Comparison of ENCODE assay signal across 15 mouse cellular contexts in the genomic region with DNA sequence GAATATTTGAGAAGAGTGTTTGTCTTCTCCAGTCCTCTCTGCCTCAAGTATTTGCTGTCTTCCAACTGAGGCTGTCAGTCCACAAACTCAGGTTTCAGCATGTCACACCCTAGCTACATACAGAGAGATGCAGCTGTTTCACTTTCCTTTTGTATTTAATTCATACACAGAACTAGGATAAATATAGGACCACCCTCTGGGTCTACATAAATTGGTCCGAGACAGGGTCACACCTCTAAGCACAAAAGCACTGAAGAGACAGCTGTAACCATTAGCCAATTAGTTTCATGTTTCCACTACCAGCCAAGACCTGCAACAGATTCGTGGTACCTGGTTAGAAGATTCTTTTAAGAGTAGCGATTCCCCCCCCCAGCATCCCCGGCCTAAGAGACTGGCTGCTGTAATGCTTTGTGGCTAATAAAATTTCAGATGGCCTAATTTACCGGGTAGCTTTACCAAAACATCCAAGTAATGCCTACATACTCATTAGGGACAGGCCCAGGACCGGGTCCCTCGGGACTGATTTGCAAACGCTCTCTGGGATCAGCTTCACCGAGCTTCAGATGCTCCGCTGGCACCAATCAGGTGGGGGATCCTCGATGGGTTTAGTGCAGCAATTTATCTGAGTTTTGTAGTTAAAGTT.
DNase-seq lines count a peak whose midpoint lies in the region; ATAC-seq lines count a peak whose summit lies in the region.
"Had no signal": no experiment of that assay in that cellular context is flagged by ENCODE, and none has a peak within 500 bp of the region (broad histone marks: within the 10 kb centered on the region; RNA-seq: fewer than 3 reads in every experiment).

No protein-coding gene starts in this region.

- DNase-seq in embryo, embryonic 11 days = peak; percentile 44
- DNase-seq in embryo, embryonic 10 days (ENCODE audit: low spot score) = no peak
- no peak for DNase-seq in midbrain, embryonic 11.5 days (ENCODE audit: low spot score, missing footprints)
- peak; percentile 57 for DNase-seq in retina, embryonic 14.5 days (ENCODE audit: low spot score)
- no peak for DNase-seq in c-Kit-positive CD71-positive TER-119-positive erythroid progenitor cells, embryonic 14.5 days (ENCODE audit: low spot score)
- DNase-seq in thymus, postnatal 25 days = no peak
- DNase-seq: cerebellum, adult 9-11 months; gastrocnemius, postnatal 14 days; kidney, adult 18-20 months; lung, postnatal 4 days; right cerebral cortex, postnatal 14 days; thymus, postnatal 36 days had no signal

- H3K9ac ChIP-seq in midbrain, embryonic 11.5 days (ENCODE audit: low read length) = no peak overlapping the region
- H3K9ac ChIP-seq in midbrain, embryonic 15.5 days = no peak overlapping the region
- no peak overlapping the region for H3K9ac ChIP-seq in limb, embryonic 12.5 days (replicated peaks)
- H3K9ac ChIP-seq: liver, embryonic 15.5 days had no signal

- no peaks in the 10 kb centered on the region for H3K27me3 ChIP-seq in midbrain, embryonic 11.5 days (ENCODE audit: control insufficient read depth, insufficient read depth, low read length)
- no peaks in the 10 kb centered on the region for H3K27me3 ChIP-seq in midbrain, embryonic 15.5 days (replicated peaks)
- peaks cover 10% of the 10 kb centered on the region; the same call in 1 of the 2 replicates for H3K27me3 ChIP-seq in limb, embryonic 12.5 days
- H3K27me3 ChIP-seq: liver, embryonic 15.5 days had no signal

- ATAC-seq in midbrain, embryonic 11.5 days (ENCODE audit: low FRiP score) = 0 out of 2 replicates have a peak, but pooled peaks have one; percentile 30
- no peak for ATAC-seq in midbrain, embryonic 15.5 days (replicated peaks)
- peak; percentile 79 for ATAC-seq in limb, embryonic 12.5 days (ENCODE audit: insufficient number of reproducible peaks, insufficient read depth, low FRiP score, low TSS enrichment, low read depth)

- H3K4me1 ChIP-seq in midbrain, embryonic 11.5 days (ENCODE audit: control insufficient read depth, insufficient read depth, low read length) = peaks cover 19% of the 10 kb centered on the region
- H3K4me1 ChIP-seq in midbrain, embryonic 15.5 days = peaks cover 22% of the 10 kb centered on the region
- peaks cover 36% of the 10 kb centered on the region for H3K4me1 ChIP-seq in limb, embryonic 12.5 days (replicated peaks)
- H3K4me1 ChIP-seq: liver, embryonic 15.5 days had no signal

- H3K4me2 ChIP-seq in midbrain, embryonic 11.5 days = no peak overlapping the region
- H3K4me2 ChIP-seq in midbrain, embryonic 15.5 days = no peak overlapping the region
- peak overlapping the region; percentile 48 for H3K4me2 ChIP-seq in limb, embryonic 12.5 days
- H3K4me2 ChIP-seq: liver, embryonic 15.5 days had no signal

- no peaks in the 10 kb centered on the region for H3K36me3 ChIP-seq in midbrain, embryonic 11.5 days (ENCODE audit: control insufficient read depth, insufficient read depth, low read length)
- H3K36me3 ChIP-seq in midbrain, embryonic 15.5 days (replicated peaks) = no peaks in the 10 kb centered on the region
- no peaks in the 10 kb centered on the region for H3K36me3 ChIP-seq in limb, embryonic 12.5 days
- H3K36me3 ChIP-seq: liver, embryonic 15.5 days had no signal

- no peak overlapping the region for H3K27ac ChIP-seq in midbrain, embryonic 11.5 days (ENCODE audit: low read depth, low read length)
- no peak overlapping the region for H3K27ac ChIP-seq in midbrain, embryonic 15.5 days
- H3K27ac ChIP-seq in limb, embryonic 12.5 days = peak overlapping the region; percentile 24; the same call in 1 of the 2 replicates
- H3K27ac ChIP-seq: liver, embryonic 15.5 days had no signal

- H3K9me3 ChIP-seq in midbrain, embryonic 11.5 days (ENCODE audit: control insufficient read depth, low read length) = no peaks in the 10 kb centered on the region
- no peaks in the 10 kb centered on the region for H3K9me3 ChIP-seq in midbrain, embryonic 15.5 days
- no peaks in the 10 kb centered on the region for H3K9me3 ChIP-seq in limb, embryonic 12.5 days
- H3K9me3 ChIP-seq: liver, embryonic 15.5 days had no signal

- 71% methylated on average over 11 of the region's 11 CpGs for WGBS in midbrain, embryonic 11.5 days
- WGBS in midbrain, embryonic 15.5 days = 52% methylated on average over 11 of the region's 11 CpGs
- 6% methylated on average over 11 of the region's 11 CpGs for WGBS in limb, embryonic 12.5 days

- H3K4me3 ChIP-seq in midbrain, embryonic 11.5 days (ENCODE audit: low read depth, low read length) = no peak overlapping the region
- no peak overlapping the region for H3K4me3 ChIP-seq in midbrain, embryonic 15.5 days
- peak overlapping the region; percentile 12; the same call in 1 of the 2 replicates for H3K4me3 ChIP-seq in limb, embryonic 12.5 days (replicated peaks)
- H3K4me3 ChIP-seq: liver, embryonic 15.5 days had no signal

Comparison
In these comparisons a context has a peak if more than half of its experiments do, and no peak if none do; other contexts are left out.
1. DNase-seq: peak in embryo, embryonic 11 days (single experiment) and retina, embryonic 14.5 days (single experiment); none in embryo, embryonic 10 days (single experiment), midbrain, embryonic 11.5 days (single experiment), c-Kit-positive CD71-positive TER-119-positive erythroid progenitor cells, embryonic 14.5 days (single experiment) and thymus, postnatal 25 days (single experiment).